20 mouse cellular contexts compared by ENCODE assay signal in the genomic region with DNA sequence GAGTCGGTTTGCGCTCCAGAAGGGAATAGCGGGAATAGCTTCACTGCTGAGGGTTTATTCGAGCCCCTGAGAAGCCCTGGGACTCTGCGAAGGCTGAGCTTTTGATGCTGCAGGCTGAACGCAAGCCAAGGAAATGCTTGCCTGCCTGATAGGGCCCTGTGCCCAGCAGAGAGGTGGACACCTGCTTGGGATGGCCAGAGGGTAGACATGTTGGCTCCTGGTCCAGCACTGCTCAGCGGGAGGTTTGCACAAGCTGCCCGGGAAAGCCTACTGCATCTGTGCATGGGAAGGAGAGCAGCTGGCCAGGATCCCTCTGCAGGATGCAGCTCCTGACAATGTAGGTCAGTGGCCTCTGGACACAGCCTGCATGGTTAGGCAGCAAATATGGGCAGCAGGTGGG. TPM values are rescaled to one million over a fixed set of nuclear protein-coding genes. Genes with fewer than 3 reads are reported as not detected.
A peak's percentile ranks its signal among the peaks of the same experiment; 100 is the strongest.
DNase-seq lines count a peak whose midpoint lies in the region; ATAC-seq lines count a peak whose summit lies in the region.
"Had no signal": no experiment of that assay in that cellular context is flagged by ENCODE, and none has a peak within 500 bp of the region (broad histone marks: within the 10 kb centered on the region; RNA-seq: fewer than 3 reads in every experiment).

No protein-coding gene starts in this region.

- H3K4me1 ChIP-seq in hindbrain, embryonic 15.5 days (replicated peaks), result peaks cover 8% of the 10 kb centered on the region; the same call in 1 of the 2 replicates
- H3K4me1 ChIP-seq in hindbrain, embryonic 10.5 days (replicated peaks), result peaks cover 9% of the 10 kb centered on the region
- no peaks in the 10 kb centered on the region for H3K4me1 ChIP-seq in midbrain, embryonic 16.5 days (ENCODE audit: control insufficient read depth, insufficient read depth, low read length)
- 0 out of 2 replicates have a peak, but pooled peaks cover 3% of the 10 kb centered on the region for H3K4me1 ChIP-seq in midbrain, embryonic 15.5 days
- H3K4me1 ChIP-seq: embryonic facial prominence, embryonic 15.5 days had no signal

- 73% methylated on average over 8 of the region's 8 CpGs for WGBS in hindbrain, embryonic 15.5 days
- 85% methylated on average over 8 of the region's 8 CpGs for WGBS in hindbrain, embryonic 10.5 days
- 74% methylated on average over 8 of the region's 8 CpGs for WGBS in midbrain, embryonic 16.5 days
- 76% methylated on average over 8 of the region's 8 CpGs for WGBS in midbrain, embryonic 15.5 days

- no peak overlapping the region for H3K4me2 ChIP-seq in hindbrain, embryonic 15.5 days
- H3K4me2 ChIP-seq in midbrain, embryonic 16.5 days (ENCODE audit: low read length), result no peak overlapping the region
- no peak overlapping the region for H3K4me2 ChIP-seq in midbrain, embryonic 15.5 days
- H3K4me2 ChIP-seq: embryonic facial prominence, embryonic 15.5 days had no signal

- ATAC-seq in hindbrain, embryonic 15.5 days (ENCODE audit: low FRiP score, low read depth), result 0 out of 2 replicates have a peak, but pooled peaks have one; percentile 13
- no peak for ATAC-seq in midbrain, embryonic 16.5 days
- no peak for ATAC-seq in midbrain, embryonic 15.5 days (replicated peaks)

- H3K9me3 ChIP-seq in hindbrain, embryonic 15.5 days, result no peaks in the 10 kb centered on the region
- no peaks in the 10 kb centered on the region for H3K9me3 ChIP-seq in hindbrain, embryonic 10.5 days
- H3K9me3 ChIP-seq in midbrain, embryonic 16.5 days (replicated peaks; ENCODE audit: control insufficient read depth, low read length, poor library complexity, severe bottlenecking), result no peaks in the 10 kb centered on the region
- H3K9me3 ChIP-seq in midbrain, embryonic 15.5 days, result no peaks in the 10 kb centered on the region
- H3K9me3 ChIP-seq: embryonic facial prominence, embryonic 15.5 days had no signal

- peak overlapping the region; percentile 19; the same call in 1 of the 2 replicates for H3K27ac ChIP-seq in hindbrain, embryonic 15.5 days (replicated peaks)
- H3K27ac ChIP-seq in hindbrain, embryonic 10.5 days, result no peak overlapping the region
- no peak overlapping the region for H3K27ac ChIP-seq in midbrain, embryonic 16.5 days (ENCODE audit: low read length)
- no peak overlapping the region for H3K27ac ChIP-seq in midbrain, embryonic 15.5 days
- H3K27ac ChIP-seq: embryonic facial prominence, embryonic 15.5 days; liver, embryonic 14.5 days had no signal

- 0 out of 2 replicates have a peak, but pooled peaks cover 6% of the 10 kb centered on the region for H3K27me3 ChIP-seq in hindbrain, embryonic 15.5 days
- H3K27me3 ChIP-seq in hindbrain, embryonic 10.5 days (ENCODE audit: insufficient read depth, poor library complexity, severe bottlenecking), result peaks cover 7% of the 10 kb centered on the region; the same call in 1 of the 2 replicates
- H3K27me3 ChIP-seq in midbrain, embryonic 16.5 days (ENCODE audit: control insufficient read depth, insufficient read depth, low read depth, low read length), result no peaks in the 10 kb centered on the region
- no peaks in the 10 kb centered on the region for H3K27me3 ChIP-seq in midbrain, embryonic 15.5 days (replicated peaks)

- H3K9ac ChIP-seq in hindbrain, embryonic 15.5 days, result no peak overlapping the region
- 0 out of 2 replicates have a peak overlapping the region, but pooled peaks have one; percentile 10 for H3K9ac ChIP-seq in midbrain, embryonic 16.5 days (ENCODE audit: low read depth, low read length)
- H3K9ac ChIP-seq in midbrain, embryonic 15.5 days, result no peak overlapping the region
- H3K9ac ChIP-seq: embryonic facial prominence, embryonic 15.5 days; forebrain, postnatal 0 days; liver, embryonic 14.5 days had no signal

- no peaks in the 10 kb centered on the region for H3K36me3 ChIP-seq in hindbrain, embryonic 15.5 days
- H3K36me3 ChIP-seq in hindbrain, embryonic 10.5 days, result no peaks in the 10 kb centered on the region
- no peaks in the 10 kb centered on the region for H3K36me3 ChIP-seq in midbrain, embryonic 16.5 days (ENCODE audit: control insufficient read depth, insufficient read depth, low read length)
- H3K36me3 ChIP-seq in midbrain, embryonic 15.5 days (replicated peaks), result no peaks in the 10 kb centered on the region
- H3K36me3 ChIP-seq: embryonic facial prominence, embryonic 15.5 days had no signal

- H3K4me3 ChIP-seq in hindbrain, embryonic 15.5 days, result no peak overlapping the region
- H3K4me3 ChIP-seq in hindbrain, embryonic 10.5 days, result no peak overlapping the region
- no peak overlapping the region for H3K4me3 ChIP-seq in midbrain, embryonic 16.5 days (ENCODE audit: low read depth, low read length)
- no peak overlapping the region for H3K4me3 ChIP-seq in midbrain, embryonic 15.5 days
- H3K4me3 ChIP-seq: embryonic facial prominence, embryonic 15.5 days had no signal

- no peak for DNase-seq in hindbrain, embryonic 10.5 days (ENCODE audit: low spot score)
- DNase-seq in cerebellum, adult 9-10 months, result peak; percentile 96
- DNase-seq in retina, postnatal 1 day, result peak; percentile 74
- DNase-seq in urinary bladder, adult 18-20 months (ENCODE audit: low spot score in 2 of 2), result no peak
- no peak for DNase-seq in c-Kit-positive CD71-positive TER-119-positive erythroid progenitor cells, embryonic 14.5 days (ENCODE audit: low spot score)
- DNase-seq: adrenal gland, postnatal 25 days; embryo, embryonic 11 days; forebrain, postnatal 0 days; heart, adult 18-20 months; heart, postnatal 36 days; kidney, adult 8-10 months; kidney, postnatal 36 days; layer of hippocampus, adult 9-11 months; midbrain, embryonic 14.5 days; thymus, adult 2 months had no signal

RNA-seq across cellular contexts. Expression of gene Tbc1d2, which starts 40.6 kb away (rescaled TPM):
- polyA plus RNA-seq in hindbrain, embryonic 15.5 days (2015; fragmentation: Nextera tagmentation; extraction: Ambion mirVana), result 0.91 and 1.0 TPM in 2 replicates
- polyA plus RNA-seq in hindbrain, embryonic 10.5 days (2016; fragmentation: Nextera tagmentation; extraction: Ambion mirVana), result 1.2 and 2.0 TPM in 2 replicates
- polyA plus RNA-seq in midbrain, embryonic 16.5 days (2015; fragmentation: Nextera tagmentation; extraction: Ambion mirVana), result 0.65 and 0.82 TPM in 2 replicates
- polyA plus RNA-seq in midbrain, embryonic 15.5 days (2015; fragmentation: Nextera tagmentation; extraction: Ambion mirVana), result 0.61 and 0.88 TPM in 2 replicates

Comparison
In these comparisons a context has a peak if more than half of its experiments do, and no peak if none do; other contexts are left out.
1. DNase-seq: peak in cerebellum, adult 9-10 months (single experiment) and retina, postnatal 1 day (single experiment); none in hindbrain, embryonic 10.5 days (single experiment), urinary bladder, adult 18-20 months (0 of 2) and c-Kit-positive CD71-positive TER-119-positive erythroid progenitor cells, embryonic 14.5 days (single experiment).